Mouse (Mus musculus) lung, adult 10 weeks (tissue): Measurements from ENCODE around the gene Nkrf. TPM values are rescaled to one million over a fixed set of nuclear protein-coding genes. Genes with fewer than 3 reads are reported as not detected.

ENCODE experiments used
- polyA plus RNA-seq: library from polyadenylated mRNA; stranded (reverse); fragments of 350-450 nt; fragmentation: Illumina TruSeq; extraction: RNeasy Lipid Tissue Mini Kit (QIAGEN cat#74804); gene quantifications from one replicate; pipeline ENCODE4 v1.2.3, GENCODE M21; 2014; ENCODE audit warnings: low read depth, low replicate concordance; ENCODE audit not compliant: insufficient read depth

The Nkrf gene
- polyA plus RNA-seq: 2.6 TPM

DNA sequence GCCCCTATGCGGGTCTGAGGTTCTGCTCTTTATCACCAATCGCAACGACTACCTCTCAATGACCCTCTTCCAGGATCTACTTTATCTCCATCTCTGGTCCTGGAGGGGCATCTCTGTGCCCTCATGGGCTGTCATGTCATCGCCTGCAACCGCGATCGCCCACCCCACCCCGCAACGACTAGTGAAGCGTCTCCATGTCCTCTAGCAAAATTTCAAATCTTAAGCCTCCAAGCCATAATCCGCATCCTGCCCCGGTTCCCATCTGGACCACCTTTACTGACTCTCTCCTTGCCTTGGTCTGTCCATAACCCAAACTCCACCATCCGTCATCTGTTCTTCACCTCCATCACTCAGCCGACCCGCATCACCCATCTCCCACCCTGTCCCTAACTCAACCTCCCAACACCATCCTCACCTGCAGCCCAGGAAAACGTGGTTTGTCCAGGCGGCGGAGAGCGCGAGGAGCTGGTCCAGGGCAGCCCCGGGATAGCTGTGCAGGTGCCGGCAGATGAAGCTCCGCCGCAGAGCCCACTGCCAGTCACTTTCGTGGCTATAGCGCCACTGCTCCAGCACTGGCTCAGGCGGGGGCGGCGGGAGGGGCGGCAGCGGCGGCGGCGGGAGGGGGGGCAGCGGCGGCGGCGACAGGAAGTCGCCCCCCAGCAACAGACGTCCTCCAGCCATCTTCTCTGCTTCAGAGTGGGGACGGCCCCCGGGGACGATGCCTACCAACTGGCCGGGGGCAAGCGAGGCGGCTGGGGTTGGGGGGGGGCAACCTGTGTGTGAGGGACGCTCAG is at the start of gene Nkrf:
Gene Nkrf, minus strand, starts transcription at position 579 of the 794 bp plus-strand sequence.

DNA sequence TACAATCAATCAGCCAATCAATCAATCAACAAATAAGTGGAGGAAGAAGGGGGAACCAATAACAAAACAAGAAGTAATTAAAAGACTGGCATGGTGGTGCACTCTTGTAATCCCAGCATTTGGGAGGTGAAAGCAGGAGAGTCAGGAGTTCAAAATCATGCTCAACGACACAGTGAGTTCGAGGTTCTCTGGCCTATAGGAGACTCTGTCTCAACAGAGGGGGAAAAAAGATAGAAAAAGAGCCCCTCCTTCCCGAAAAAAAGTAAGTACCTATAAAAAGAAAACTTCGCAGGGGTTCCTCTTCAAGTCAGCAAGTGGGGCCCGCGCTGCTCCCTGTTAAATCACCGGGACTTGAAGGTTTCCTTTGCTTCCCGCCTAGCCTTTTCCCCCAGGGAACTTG is 28.9 kb downstream of the Nkrf start, which contains the start of the genes Ube2a and C330007P06Rik:
Gene Ube2a, plus strand, starts transcription at position 136 of the 400 bp plus-strand sequence.
Gene C330007P06Rik, minus strand, starts transcription at position 347 of the 400 bp plus-strand sequence.

Other genes starting within 250 kb of the Nkrf start
- 0.58 TPM for gene Slc25a43, start 159.2 kb downstream of the Nkrf start, polyA plus RNA-seq
- gene Slc25a5, start 107.2 kb downstream of the Nkrf start, polyA plus RNA-seq: 315 TPM
- gene Ube2a, start 29.0 kb downstream of the Nkrf start, polyA plus RNA-seq: 46.0 TPM
- gene C330007P06Rik, start 28.8 kb downstream of the Nkrf start, polyA plus RNA-seq: 23.1 TPM
- 6.1 TPM for gene Sept6, start 88.9 kb upstream of the Nkrf start, polyA plus RNA-seq
- gene Sowahd, start 145.9 kb upstream of the Nkrf start, polyA plus RNA-seq: not detected
- 792 TPM for gene Rpl39, start 182.5 kb upstream of the Nkrf start, polyA plus RNA-seq
- gene Upf3b, start 207.4 kb upstream of the Nkrf start, polyA plus RNA-seq: 10.3 TPM
- gene Nkap, start 223.9 kb upstream of the Nkrf start, polyA plus RNA-seq: 6.7 TPM